Mouse (Mus musculus): ENCODE results near the gene Stmnd1. TPM values are rescaled to one million over a fixed set of nuclear protein-coding genes. Genes with fewer than 3 reads are reported as not detected.

Gene Stmnd1
- polyA plus RNA-seq, 1 experiment: not detected

GRCm38 (mm10) chr13:46340583-46340982, 67.1 kb downstream of the Stmnd1 start:
- H3K4me3 ChIP-seq (replicated peaks; ENCODE audit: control insufficient read depth, low read depth, low read length): no peak overlapping the region
- peaks cover 3% of the 10 kb centered on the region; the same call in 1 of the 2 replicates for H3K4me1 ChIP-seq (ENCODE audit: control insufficient read depth, insufficient read depth, low read length)
- 79% methylated on average over 8 of the region's 8 CpGs for WGBS
- H3K27ac ChIP-seq (ENCODE audit: control insufficient read depth, insufficient read depth, low read depth, low read length, poor library complexity): no peak overlapping the region
- no peak for TF ChIP-seq CTCF (IDR thresholded peaks at IDR 0.05; ENCODE audit: control insufficient read depth, insufficient read depth, low read length)
- no peak for TF ChIP-seq POLR2A (IDR thresholded peaks at IDR 0.05; ENCODE audit: borderline replicate concordance, control insufficient read depth, low read depth, low read length)

GRCm38 (mm10) chr13:46341419-46341818, 67.9 kb downstream of the Stmnd1 start:
- no peak for TF ChIP-seq POLR2A (IDR thresholded peaks at IDR 0.05; ENCODE audit: borderline replicate concordance, control insufficient read depth, low read depth, low read length)
- no peak for TF ChIP-seq CTCF (IDR thresholded peaks at IDR 0.05; ENCODE audit: control insufficient read depth, insufficient read depth, low read length)
- 87% methylated on average over 5 of the region's 5 CpGs for WGBS
- Histone ChIP-seq H3K4me3 (replicated peaks; ENCODE audit: control insufficient read depth, low read depth, low read length) (no peak overlapping the region), H3K27ac (ENCODE audit: control insufficient read depth, insufficient read depth, low read depth, low read length, poor library complexity) (no peak overlapping the region), H3K4me1 (ENCODE audit: control insufficient read depth, insufficient read depth, low read length) (peaks cover 3% of the 10 kb centered on the region; the same call in 1 of the 2 replicates)

- no peak overlapping the region for H3K27ac ChIP-seq (ENCODE audit: control insufficient read depth, insufficient read depth, low read depth, low read length, poor library complexity)
- WGBS: 84% methylated on average over 7 of the region's 7 CpGs
- peaks cover 2% of the 10 kb centered on the region; the same call in 1 of the 2 replicates for H3K4me1 ChIP-seq (ENCODE audit: control insufficient read depth, insufficient read depth, low read length)
- no peak overlapping the region for H3K4me3 ChIP-seq (replicated peaks; ENCODE audit: control insufficient read depth, low read depth, low read length)
- TF ChIP-seq POLR2A (IDR thresholded peaks at IDR 0.05; ENCODE audit: borderline replicate concordance, control insufficient read depth, low read depth, low read length) (no peak), CTCF (IDR thresholded peaks at IDR 0.05; ENCODE audit: control insufficient read depth, insufficient read depth, low read length) (no peak)
Observed at GRCm38 (mm10) chr13:46343226-46343625, 69.7 kb downstream of the Stmnd1 start.

GRCm38 (mm10) chr13:46346830-46347512, 73.5 kb downstream of the Stmnd1 start:
- no peak overlapping the region for H3K27ac ChIP-seq (ENCODE audit: control insufficient read depth, insufficient read depth, low read depth, low read length, poor library complexity)
- no peak for TF ChIP-seq POLR2A (IDR thresholded peaks at IDR 0.05; ENCODE audit: borderline replicate concordance, control insufficient read depth, low read depth, low read length)
- TF ChIP-seq CTCF (IDR thresholded peaks at IDR 0.05; ENCODE audit: control insufficient read depth, insufficient read depth, low read length): no peak
- H3K4me1 ChIP-seq (ENCODE audit: control insufficient read depth, insufficient read depth, low read length): no peaks in the 10 kb centered on the region
- 73% methylated on average over 10 of the region's 10 CpGs for WGBS
- no peak overlapping the region for H3K4me3 ChIP-seq (replicated peaks; ENCODE audit: control insufficient read depth, low read depth, low read length)

GRCm38 (mm10) chr13:46349664-46350063, 76.1 kb downstream of the Stmnd1 start:
- no peaks in the 10 kb centered on the region for H3K4me1 ChIP-seq (ENCODE audit: control insufficient read depth, insufficient read depth, low read length)
- H3K27ac ChIP-seq (ENCODE audit: control insufficient read depth, insufficient read depth, low read depth, low read length, poor library complexity): no peak overlapping the region
- H3K4me3 ChIP-seq (replicated peaks; ENCODE audit: control insufficient read depth, low read depth, low read length): no peak overlapping the region
- TF ChIP-seq POLR2A (IDR thresholded peaks at IDR 0.05; ENCODE audit: borderline replicate concordance, control insufficient read depth, low read depth, low read length) (no peak), CTCF (IDR thresholded peaks at IDR 0.05; ENCODE audit: control insufficient read depth, insufficient read depth, low read length) (no peak)
- WGBS: 89% methylated on average over 3 of the region's 3 CpGs

Other genes with a start within 250 kb of the Stmnd1 start
- 1.3 and 3.5 TPM in 2 replicates for gene Rbm24, start 144.7 kb downstream of the Stmnd1 start, polyA plus RNA-seq (2011; ENCODE audit: insufficient read depth, insufficient read length, low replicate concordance, missing spikeins)
- gene Cap2, start 228.1 kb downstream of the Stmnd1 start, polyA plus RNA-seq (2011; ENCODE audit: insufficient read depth, insufficient read length, low replicate concordance, missing spikeins): 2.5 and 3.4 TPM in 2 replicates

Data from bone marrow, adult 2 months (tissue).